Mouse (Mus musculus) lung, embryonic 16.5 days (tissue): ENCODE measurements around the gene Sgsm2. TPM values are rescaled to one million over a fixed set of nuclear protein-coding genes. Genes with fewer than 3 reads are reported as not detected.
"Not testable (repeated sequence)": the region's sequence is repeated elsewhere in the genome, so short reads cannot be mapped to it uniquely, and the experiment has no call there.

ENCODE experiments used
- ATAC-seq: fragments of 200-750 bp; cut with Nextera tagmentation; 2 replicates; pipeline ENCODE4 v1.8.0; 2017; ENCODE audit warnings: low read depth, mild to moderate bottlenecking, moderate library complexity
- H3K27ac ChIP-seq: fragments of 300-500 bp; sonication (generic); 2 replicates; pipeline ENCODE4 v1.5.1; 2014; ENCODE audit warnings: mild to moderate bottlenecking, control low read depth, low read length
- H3K27me3 ChIP-seq: fragments of 300-500 bp; sonication (generic); 2 replicates; pipeline ENCODE4 v1.6.1; 2014; ENCODE audit warnings: low read depth, low read length, mixed read lengths; ENCODE audit not compliant: control insufficient read depth, insufficient read depth
- H3K36me3 ChIP-seq: fragments of 300-500 bp; sonication (generic); 2 replicates; pipeline ENCODE4 v1.6.1; 2014; ENCODE audit warnings: low read length; ENCODE audit not compliant: control insufficient read depth, insufficient read depth
- H3K4me1 ChIP-seq: fragments of 300-500 bp; sonication (generic); replicated peaks from 2 replicates; pipeline ENCODE4 v1.6.1; 2014; ENCODE audit warnings: low read length, mixed read lengths; ENCODE audit not compliant: control insufficient read depth, insufficient read depth
- H3K4me2 ChIP-seq: fragments of 300-500 bp; sonication (generic); 2 replicates; pipeline ENCODE4 v1.6.1; 2014; ENCODE audit warnings: low read depth, low read length, control low read depth
- H3K4me3 ChIP-seq: fragments of 300-500 bp; sonication (generic); 2 replicates; pipeline ENCODE4 v1.5.1; 2014; ENCODE audit warnings: mild to moderate bottlenecking, low read length, control low read depth
- H3K9ac ChIP-seq: fragments of 300-500 bp; sonication (generic); 2 replicates; pipeline ENCODE4 v1.6.1; 2014; ENCODE audit warnings: low read length, control low read depth
- H3K9me3 ChIP-seq: fragments of 300-500 bp; sonication (generic); 2 replicates; pipeline ENCODE4 v1.6.1; 2016; ENCODE audit warnings: low read length; ENCODE audit not compliant: control insufficient read depth
- WGBS: fragments of 180-500 bp; shearing (Covaris S2); extraction: QIAGEN DNeasy Blood & Tissue Kit; methylation state at CpG from one replicate; pipeline ENCODE4 v1.1.7; 2014; 5-methylcytosine and 5-hydroxymethylcytosine counted together
- microRNA-seq: library from miRNA; unstranded; fragments of <30 nt; microRNA quantifications from one replicate; pipeline ENCODE4, GENCODE M21; 2016
- polyA plus RNA-seq: library from polyadenylated mRNA; unstranded; fragments of >200 nt; fragmentation: Nextera tagmentation; extraction: Ambion mirVana; gene quantifications from 2 replicates; pipeline ENCODE4 v1.2.1, GENCODE M21; 2015

The Sgsm2 gene
- polyA plus RNA-seq, 1 experiment from 2014 or later: 4.2 TPM

GRCm38 (mm10) chr11:74811027-74811426, 85.8 kb downstream of the Sgsm2 start:
- H3K4me3 ChIP-seq, H3K4me1 ChIP-seq, H3K4me2 ChIP-seq, H3K9ac ChIP-seq, H3K9me3 ChIP-seq, ATAC-seq, H3K27ac ChIP-seq, H3K27me3 ChIP-seq, H3K36me3 ChIP-seq: not testable (repeated sequence)
- WGBS: 38% methylated on average over 3 of the region's 3 CpGs

GRCm38 (mm10) chr11:74810134-74810533, 86.7 kb downstream of the Sgsm2 start:
- no peaks in the 10 kb centered on the region for H3K27me3 ChIP-seq
- no peak overlapping the region for H3K9ac ChIP-seq
- no peaks in the 10 kb centered on the region for H3K4me1 ChIP-seq
- peaks cover 11% of the 10 kb centered on the region for H3K36me3 ChIP-seq
- H3K4me2 ChIP-seq: no peak overlapping the region
- H3K4me3 ChIP-seq: no peak overlapping the region
- no peaks in the 10 kb centered on the region for H3K9me3 ChIP-seq
- no peak for ATAC-seq
- no peak overlapping the region for H3K27ac ChIP-seq

DNA sequence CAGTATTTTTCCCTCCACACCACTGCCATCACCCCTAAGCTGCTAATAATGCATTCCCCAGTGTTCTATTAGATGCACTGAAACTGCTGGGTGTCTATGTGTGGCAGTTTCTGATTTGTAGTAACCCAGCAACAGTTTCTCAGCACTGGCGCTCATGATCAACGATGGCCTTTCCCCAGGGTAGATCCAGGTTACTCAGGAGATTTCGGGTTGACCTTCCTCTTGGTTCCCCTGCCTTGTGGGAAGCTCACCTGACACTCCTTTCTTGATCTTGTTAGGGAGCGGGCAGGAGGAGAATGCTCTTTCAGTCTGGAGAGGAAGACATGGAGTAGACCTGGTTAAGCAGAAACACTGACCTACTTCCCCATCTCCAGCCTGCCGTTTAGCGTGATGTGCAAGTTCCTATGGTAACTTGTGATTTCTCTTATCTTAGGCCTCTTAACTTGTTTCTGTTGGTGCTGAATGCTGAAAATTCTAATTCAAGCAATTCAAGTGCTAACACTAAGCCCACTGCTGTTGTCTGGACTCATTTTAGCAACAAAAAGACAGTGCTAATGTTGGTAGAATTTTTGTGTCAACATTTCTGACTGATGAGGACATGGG, 88.5 kb downstream of the Sgsm2 start:
- Histone ChIP-seq H3K4me1 (no peaks in the 10 kb centered on the region), H3K4me3 (no peak overlapping the region), H3K9ac (no peak overlapping the region), H3K4me2 (no peak overlapping the region), H3K36me3 (peaks cover 18% of the 10 kb centered on the region), H3K27me3 (no peaks in the 10 kb centered on the region), H3K9me3 (no peaks in the 10 kb centered on the region), H3K27ac (no peak overlapping the region)
- no peak for ATAC-seq
- 92% methylated on average over 6 of the region's 6 CpGs for WGBS

DNA sequence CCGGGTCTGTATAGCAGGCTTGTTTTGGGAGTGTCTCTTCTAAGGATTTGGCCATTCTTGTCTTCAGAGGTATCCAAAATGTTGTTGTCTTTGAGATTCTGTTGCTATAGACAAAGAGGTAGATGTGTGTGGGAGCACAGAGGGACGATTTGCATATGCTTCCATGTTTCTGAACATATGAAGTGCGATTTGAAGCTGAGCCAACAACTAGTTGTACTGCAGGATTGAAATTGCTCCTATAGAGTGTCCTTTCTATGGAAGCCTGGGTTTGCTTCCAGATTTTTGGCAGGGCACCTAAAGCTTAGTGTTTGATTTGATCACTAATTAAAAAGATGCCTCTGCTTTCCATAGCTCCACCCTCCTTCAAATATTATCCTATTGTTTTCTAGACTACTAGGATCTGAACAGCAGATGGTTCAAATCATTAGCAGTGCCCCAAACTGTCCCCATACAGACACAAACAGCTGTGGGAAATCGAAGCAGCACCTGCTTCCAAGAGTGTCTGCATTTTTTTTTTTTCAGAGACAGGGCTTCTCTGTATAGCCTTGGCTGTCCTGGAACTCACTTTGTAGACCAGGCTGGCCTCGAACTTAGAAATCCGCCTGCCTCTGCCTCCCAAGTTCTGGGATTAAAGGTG, 89.5 kb downstream of the Sgsm2 start:
- no peak overlapping the region for H3K4me3 ChIP-seq
- H3K27me3 ChIP-seq: no peaks in the 10 kb centered on the region
- no peak overlapping the region for H3K9ac ChIP-seq
- H3K27ac ChIP-seq: no peak overlapping the region
- H3K9me3 ChIP-seq: no peaks in the 10 kb centered on the region
- no peak overlapping the region for H3K4me2 ChIP-seq
- peaks cover 16% of the 10 kb centered on the region for H3K36me3 ChIP-seq
- no peaks in the 10 kb centered on the region for H3K4me1 ChIP-seq
- ATAC-seq: peak; percentile 52; the same call in 1 of the 2 replicates
- WGBS: 72% methylated on average over 6 of the region's 6 CpGs

- Histone ChIP-seq H3K4me1 (no peaks in the 10 kb centered on the region), H3K9ac (no peak overlapping the region), H3K27ac (no peak overlapping the region), H3K4me3 (no peak overlapping the region), H3K36me3 (peaks cover 19% of the 10 kb centered on the region), H3K4me2 (no peak overlapping the region), H3K9me3 (no peaks in the 10 kb centered on the region), H3K27me3 (no peaks in the 10 kb centered on the region)
- WGBS: 71% methylated on average over 3 of the region's 3 CpGs
- no peak for ATAC-seq
Measured at GRCm38 (mm10) chr11:74804081-74804627, 92.7 kb downstream of the Sgsm2 start.

DNA sequence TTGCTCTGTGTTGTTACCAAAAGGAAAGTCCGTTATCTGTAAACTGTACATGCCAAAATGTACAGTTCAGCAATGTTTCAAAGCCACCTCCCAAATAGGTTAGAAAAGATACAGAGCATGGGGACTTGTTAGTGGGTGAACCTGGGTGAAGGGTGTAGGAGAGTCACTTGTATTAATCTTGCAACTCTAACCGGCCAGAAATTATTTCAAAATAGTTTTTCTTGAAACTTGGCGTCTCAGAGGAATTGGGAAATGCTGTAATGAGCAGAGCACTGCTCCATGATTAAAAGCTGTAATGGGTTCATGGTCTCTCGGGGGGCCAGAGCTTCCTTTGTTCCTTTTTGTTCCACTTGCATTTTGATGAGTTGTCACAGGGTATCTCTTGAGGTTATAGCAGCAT, 96.2 kb downstream of the Sgsm2 start:
- 88% methylated on average over 4 of the region's 4 CpGs for WGBS
- no peak overlapping the region for H3K4me2 ChIP-seq
- H3K9ac ChIP-seq: no peak overlapping the region
- no peaks in the 10 kb centered on the region for H3K4me1 ChIP-seq
- H3K36me3 ChIP-seq: peaks cover 22% of the 10 kb centered on the region
- no peak for ATAC-seq
- H3K4me3 ChIP-seq: no peak overlapping the region
- no peaks in the 10 kb centered on the region for H3K27me3 ChIP-seq
- H3K9me3 ChIP-seq: no peaks in the 10 kb centered on the region
- no peak overlapping the region for H3K27ac ChIP-seq

Small RNA genes within 50 kb of the gene (microRNA-seq; reads per million reads assigned to microRNA genes)
- gene Mir6926: not detected

Other genes starting within 250 kb of the Sgsm2 start
- gene Cluh, start 247.6 kb downstream of the Sgsm2 start, polyA plus RNA-seq: 17.7 and 18.9 TPM in 2 replicates
- gene Pafah1b1, start 172.4 kb downstream of the Sgsm2 start, polyA plus RNA-seq: 40.7 and 44.9 TPM in 2 replicates
- 44.3 and 47.5 TPM in 2 replicates for gene Mettl16, start 126.2 kb downstream of the Sgsm2 start, polyA plus RNA-seq
- 3.0 and 3.1 TPM in 2 replicates for gene Mnt, start 66.1 kb downstream of the Sgsm2 start, polyA plus RNA-seq
- gene Tsr1, start 1.0 kb upstream of the Sgsm2 start, polyA plus RNA-seq: 32.3 and 34.3 TPM in 2 replicates
- gene Smg6, start 28.8 kb upstream of the Sgsm2 start, polyA plus RNA-seq: 15.6 and 17.0 TPM in 2 replicates
- gene Srr, start 28.9 kb upstream of the Sgsm2 start, polyA plus RNA-seq: 20.7 and 21.4 TPM in 2 replicates